Mouse (Mus musculus) heart, embryonic 11.5 days (tissue): ENCODE measurements around the gene Zfp318. TPM values are rescaled to one million over a fixed set of nuclear protein-coding genes. Genes with fewer than 3 reads are reported as not detected.

Experiments
- ATAC-seq: fragments of 200-750 bp; cut with Nextera tagmentation; replicated peaks from 2 replicates; pipeline ENCODE4 v1.8.0; 2017; ENCODE audit warnings: moderate library complexity; ENCODE audit not compliant: insufficient number of reproducible peaks, low FRiP score, low TSS enrichment
- H3K27ac ChIP-seq: fragments of 300-500 bp; sonication (generic); 2 replicates; pipeline ENCODE4 v1.5.1; 2014; ENCODE audit warnings: mild to moderate bottlenecking, low read depth, low read length
- H3K27me3 ChIP-seq: fragments of 300-500 bp; sonication (generic); 2 replicates; pipeline ENCODE4 v1.6.1; 2014; ENCODE audit warnings: mild to moderate bottlenecking, low read length, mixed read lengths; ENCODE audit not compliant: control insufficient read depth, insufficient read depth
- H3K36me3 ChIP-seq: fragments of 300-500 bp; sonication (generic); 2 replicates; pipeline ENCODE4 v1.6.1; 2014; ENCODE audit warnings: mild to moderate bottlenecking, low read length, moderate library complexity, mixed read lengths; ENCODE audit not compliant: control insufficient read depth, insufficient read depth
- H3K4me1 ChIP-seq: fragments of 300-500 bp; sonication (generic); 2 replicates; pipeline ENCODE4 v1.6.1; 2014; ENCODE audit warnings: low read length; ENCODE audit not compliant: control insufficient read depth, insufficient read depth
- H3K4me2 ChIP-seq: fragments of 300-500 bp; sonication (generic); 2 replicates; pipeline ENCODE4 v1.6.1; 2014; ENCODE audit warnings: mild to moderate bottlenecking, moderate library complexity
- H3K4me3 ChIP-seq: fragments of 300-500 bp; sonication (generic); 2 replicates; pipeline ENCODE4 v1.5.1; 2014; ENCODE audit warnings: low read depth, low read length
- H3K9ac ChIP-seq: fragments of 300-500 bp; sonication (generic); 2 replicates; pipeline ENCODE4 v1.6.1; 2014; ENCODE audit warnings: mild to moderate bottlenecking, low read depth, low read length, moderate library complexity
- H3K9me3 ChIP-seq: fragments of 300-500 bp; sonication (generic); replicated peaks from 2 replicates; pipeline ENCODE4 v1.6.1; 2016; ENCODE audit warnings: low read length; ENCODE audit not compliant: control insufficient read depth
- WGBS: fragments of 180-500 bp; shearing (Covaris S2); extraction: QIAGEN DNeasy Blood & Tissue Kit; methylation state at CpG from one replicate; pipeline ENCODE4 v1.1.7; 2014; ENCODE audit not compliant: insufficient replicate concordance; 5-methylcytosine and 5-hydroxymethylcytosine counted together
- polyA plus RNA-seq: library from polyadenylated mRNA; unstranded; fragments of >200 nt; fragmentation: Nextera tagmentation; extraction: Ambion mirVana; gene quantifications from 2 replicates; pipeline ENCODE4 v1.2.1, GENCODE M21; 2014

Gene Zfp318
- polyA plus RNA-seq, 1 experiment from 2014 or later, result 8.2 TPM

DNA sequence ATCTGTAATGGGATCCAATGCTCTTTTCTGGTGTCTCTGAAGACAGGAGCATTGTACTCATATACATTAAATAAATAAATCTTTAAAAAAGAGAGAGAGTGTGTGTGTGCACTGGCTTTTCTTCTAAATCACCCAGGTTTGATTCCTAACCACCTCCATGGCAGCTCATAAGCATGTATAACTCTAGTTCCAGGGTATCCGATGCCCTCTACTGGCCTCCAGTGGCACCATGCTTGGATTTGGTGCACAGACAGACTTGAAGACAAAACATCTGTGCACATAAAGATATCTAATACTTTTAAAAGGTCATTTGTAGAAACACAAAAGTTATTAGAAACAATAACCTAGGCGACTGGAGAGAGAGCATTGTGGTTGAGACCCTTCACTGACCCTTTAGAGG lies 9.5 kb downstream of the Zfp318 start:
- Histone ChIP-seq H3K9me3 (no peaks in the 10 kb centered on the region), H3K4me1 (no peaks in the 10 kb centered on the region), H3K9ac (no peak overlapping the region), H3K4me2 (no peak overlapping the region), H3K27me3 (no peaks in the 10 kb centered on the region), H3K27ac (no peak overlapping the region), H3K36me3 (peaks cover 6% of the 10 kb centered on the region; the same call in 1 of the 2 replicates), H3K4me3 (no peak overlapping the region)
- WGBS, result 45% methylated on average over 2 of the region's 2 CpGs
- ATAC-seq, result no peak

DNA sequence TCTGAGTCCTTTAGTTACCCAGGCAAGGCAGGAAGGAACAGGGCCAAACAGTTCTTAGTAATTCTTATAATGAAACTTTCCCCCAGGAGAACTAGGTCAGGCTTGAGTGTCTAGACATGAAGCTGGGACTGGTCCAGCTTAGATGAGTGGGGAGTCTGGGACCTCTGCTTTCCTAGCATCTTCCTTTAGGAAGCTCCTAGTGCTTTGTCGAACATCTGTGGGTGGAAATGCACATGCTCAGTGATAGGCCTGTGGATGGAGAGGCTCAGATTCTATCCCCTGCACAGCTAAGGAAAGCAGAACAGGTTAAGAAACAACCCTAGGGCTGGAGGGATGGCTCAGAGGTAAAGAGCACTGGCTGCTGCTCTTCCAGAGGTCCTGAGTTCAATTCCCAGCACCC lies 11.1 kb downstream of the Zfp318 start:
- Histone ChIP-seq H3K36me3 (peaks cover 7% of the 10 kb centered on the region), H3K9me3 (no peaks in the 10 kb centered on the region), H3K4me2 (no peak overlapping the region), H3K27me3 (no peaks in the 10 kb centered on the region), H3K9ac (no peak overlapping the region), H3K4me1 (no peaks in the 10 kb centered on the region), H3K27ac (no peak overlapping the region), H3K4me3 (no peak overlapping the region)
- 91% methylated on average over 1 of the region's 1 CpGs for WGBS
- ATAC-seq, result no peak

DNA sequence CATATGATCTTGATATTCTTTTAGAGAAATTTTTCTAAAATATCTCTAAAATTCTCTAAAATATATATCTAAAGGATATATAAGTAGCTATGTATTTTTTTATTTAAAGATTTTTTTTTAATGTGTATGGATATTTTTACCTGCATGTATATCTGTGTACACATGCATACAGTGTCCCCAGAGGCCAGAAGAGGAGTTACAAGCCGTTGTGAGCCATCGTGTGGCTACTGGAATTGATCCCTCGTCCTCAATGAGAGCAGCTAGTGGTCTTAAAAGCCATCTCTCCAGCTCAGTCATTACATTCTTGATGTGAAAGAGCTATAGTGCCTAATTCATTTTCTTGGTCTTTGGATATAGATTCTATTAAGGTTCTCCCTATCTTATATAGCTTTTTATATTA lies 24.9 kb downstream of the Zfp318 start:
- H3K9ac ChIP-seq, result no peak overlapping the region
- WGBS, result 29% methylated on average over 3 of the region's 3 CpGs
- H3K36me3 ChIP-seq, result peaks cover 26% of the 10 kb centered on the region
- no peaks in the 10 kb centered on the region for H3K4me1 ChIP-seq
- no peaks in the 10 kb centered on the region for H3K27me3 ChIP-seq
- H3K9me3 ChIP-seq, result no peaks in the 10 kb centered on the region
- no peak overlapping the region for H3K4me2 ChIP-seq
- H3K27ac ChIP-seq, result no peak overlapping the region
- H3K4me3 ChIP-seq, result no peak overlapping the region
- no peak for ATAC-seq

DNA sequence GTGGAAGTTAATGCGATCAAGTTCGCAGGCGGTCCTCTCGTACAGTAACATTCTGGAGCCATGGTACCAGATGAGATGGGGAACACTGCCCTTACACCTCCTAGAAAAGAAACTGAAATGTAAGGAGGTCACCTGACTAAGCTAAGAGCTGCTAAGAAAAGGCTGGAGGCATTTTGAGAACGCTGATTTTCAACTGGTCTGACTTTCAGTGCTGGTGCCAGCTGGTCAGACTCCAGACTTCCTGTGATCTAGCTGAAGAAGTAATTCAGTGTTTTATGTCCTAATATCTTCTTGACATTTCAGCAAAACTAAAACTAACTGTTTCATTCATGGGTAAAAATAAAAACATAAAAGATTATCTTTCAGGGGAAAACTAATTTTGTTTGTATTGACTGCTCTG lies 35.1 kb downstream of the Zfp318 start:
- ATAC-seq, result no peak
- WGBS, result 75% methylated on average over 5 of the region's 5 CpGs
- no peaks in the 10 kb centered on the region for H3K27me3 ChIP-seq
- H3K4me2 ChIP-seq, result no peak overlapping the region
- H3K4me3 ChIP-seq, result no peak overlapping the region
- no peaks in the 10 kb centered on the region for H3K36me3 ChIP-seq
- H3K9ac ChIP-seq, result no peak overlapping the region
- H3K9me3 ChIP-seq, result no peaks in the 10 kb centered on the region
- H3K27ac ChIP-seq, result no peak overlapping the region
- no peaks in the 10 kb centered on the region for H3K4me1 ChIP-seq

DNA sequence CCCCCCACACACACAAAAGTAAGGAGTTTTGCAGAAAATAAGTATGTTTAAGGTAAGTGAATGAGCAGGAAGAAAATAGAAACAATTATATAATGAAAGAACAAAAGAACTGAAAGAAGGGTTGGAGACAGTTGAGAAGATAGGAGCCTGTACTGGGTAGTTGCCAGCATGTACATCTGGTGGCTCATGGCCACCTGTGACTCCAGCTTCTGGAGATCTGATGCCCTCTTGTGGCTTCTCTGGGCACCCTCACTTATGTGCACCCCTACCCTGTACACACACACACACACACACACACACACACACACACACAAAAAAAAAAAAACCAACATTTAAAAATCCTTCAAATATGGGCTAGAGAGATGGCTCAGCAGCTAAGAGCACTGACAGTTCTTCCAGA lies 36.2 kb downstream of the Zfp318 start:
- H3K9me3 ChIP-seq, result no peaks in the 10 kb centered on the region
- no peak overlapping the region for H3K4me2 ChIP-seq
- H3K27me3 ChIP-seq, result no peaks in the 10 kb centered on the region
- no peak overlapping the region for H3K27ac ChIP-seq
- no peaks in the 10 kb centered on the region for H3K4me1 ChIP-seq
- no peak overlapping the region for H3K9ac ChIP-seq
- no peaks in the 10 kb centered on the region for H3K36me3 ChIP-seq
- no peak for ATAC-seq
- H3K4me3 ChIP-seq, result no peak overlapping the region

DNA sequence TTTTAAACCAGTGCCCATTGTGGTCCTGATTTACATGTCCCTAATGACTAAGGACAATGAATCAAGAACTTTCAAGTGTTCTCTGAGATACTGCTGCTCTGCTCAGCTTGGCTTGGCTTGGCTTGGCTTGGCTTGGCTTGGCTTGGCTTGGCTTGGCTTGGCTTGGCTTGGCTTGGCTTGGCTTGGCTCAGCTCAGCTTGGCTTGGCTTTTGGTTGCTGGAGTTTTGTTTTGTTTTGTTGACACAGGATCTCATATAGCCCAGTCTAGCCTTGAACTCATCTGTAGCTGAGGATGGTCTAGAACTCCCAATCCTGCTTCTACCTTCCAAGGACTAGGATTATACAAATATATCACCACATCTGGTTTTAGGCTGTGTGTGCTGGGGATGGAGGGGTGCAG lies 43.0 kb downstream of the Zfp318 start:
- no peak for ATAC-seq
- no peak overlapping the region for H3K27ac ChIP-seq
- H3K4me3 ChIP-seq, result no peak overlapping the region
- no peak overlapping the region for H3K4me2 ChIP-seq
- H3K27me3 ChIP-seq, result peaks cover 6% of the 10 kb centered on the region; the same call in 1 of the 2 replicates
- no peaks in the 10 kb centered on the region for H3K36me3 ChIP-seq
- H3K9ac ChIP-seq, result no peak overlapping the region
- no peaks in the 10 kb centered on the region for H3K9me3 ChIP-seq
- H3K4me1 ChIP-seq, result peaks cover 4% of the 10 kb centered on the region; the same call in 1 of the 2 replicates

DNA sequence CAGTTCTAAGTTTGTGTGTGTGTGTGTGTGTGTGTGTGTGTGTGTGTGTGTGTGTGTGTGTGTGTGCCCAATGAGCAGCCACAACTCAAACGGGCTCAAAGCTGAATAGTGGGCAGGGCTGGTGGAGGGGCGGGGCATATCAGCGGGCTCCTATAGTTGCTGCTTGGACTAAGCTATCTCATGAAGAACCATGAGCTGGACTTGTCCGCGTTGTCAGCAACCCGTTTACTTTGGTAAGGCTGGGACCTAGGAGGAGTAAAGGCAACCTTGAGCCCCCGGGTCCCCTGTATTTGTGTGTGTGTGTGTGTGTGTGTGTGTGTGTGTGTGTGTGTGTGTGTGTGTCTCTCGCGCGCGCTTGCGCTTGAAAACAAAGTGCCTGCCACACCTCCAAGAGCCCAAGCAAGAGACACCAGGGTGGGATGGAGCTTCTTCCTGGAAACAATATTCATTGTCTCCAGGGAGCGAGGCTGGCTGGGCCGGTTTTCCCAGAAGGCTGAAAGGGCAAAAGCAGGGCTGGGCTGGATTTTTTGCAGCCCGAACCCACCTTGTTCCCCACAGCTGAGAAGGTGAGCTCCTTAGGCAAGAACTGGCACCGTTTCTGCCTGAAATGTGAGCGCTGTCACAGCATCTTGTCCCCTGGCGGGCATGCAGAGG lies 45.4 kb downstream of the Zfp318 start, which contains the start of gene Crip3:
Gene Crip3, plus strand, starts transcription at position 166 of the 654 bp plus-strand sequence.
- Histone ChIP-seq H3K4me2 (peak within 1 kb of the TSS; percentile 55), H3K27me3 (peaks cover 10% of the 10 kb centered on the region; the same call in 1 of the 2 replicates), H3K27ac (no peak within 1 kb of the TSS), H3K36me3 (no peaks in the 10 kb centered on the region), H3K4me3 (no peak within 1 kb of the TSS), H3K9me3 (no peaks in the 10 kb centered on the region), H3K4me1 (peaks cover 10% of the 10 kb centered on the region), H3K9ac (no peak within 1 kb of the TSS)
- 8% methylated on average over 17 of the region's 18 CpGs for WGBS
- no peak for ATAC-seq

DNA sequence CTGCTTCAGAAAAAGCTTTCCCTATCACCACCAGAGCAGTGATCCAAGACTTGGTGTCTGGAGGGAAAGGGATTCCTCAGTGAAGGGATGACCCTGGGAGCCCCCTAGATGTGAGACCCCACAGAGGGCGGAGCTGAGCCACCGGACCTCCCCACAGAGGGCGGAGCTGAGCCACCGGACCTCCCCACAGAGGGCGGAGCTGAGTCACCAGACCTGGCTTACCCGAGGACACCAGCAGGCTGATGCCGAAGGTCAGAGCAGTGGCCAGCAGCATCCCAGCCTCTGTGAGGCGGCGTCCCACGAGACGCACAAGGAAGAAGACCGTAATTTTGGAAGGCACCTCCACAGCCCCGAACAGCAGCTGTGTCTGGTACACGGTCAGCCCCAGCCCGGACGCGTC lies 50.1 kb downstream of the Zfp318 start:
- peak overlapping the region; percentile 18 for H3K4me3 ChIP-seq
- no peak overlapping the region for H3K27ac ChIP-seq
- H3K9me3 ChIP-seq, result no peaks in the 10 kb centered on the region
- 0 out of 2 replicates have a peak, but pooled peaks have one; percentile 31 for ATAC-seq
- peaks cover 13% of the 10 kb centered on the region for H3K4me1 ChIP-seq
- peak overlapping the region; percentile 59 for H3K4me2 ChIP-seq
- peaks cover 32% of the 10 kb centered on the region for H3K27me3 ChIP-seq
- no peaks in the 10 kb centered on the region for H3K36me3 ChIP-seq
- 4% methylated on average over 17 of the region's 17 CpGs for WGBS
- peak overlapping the region; percentile 63 for H3K9ac ChIP-seq

DNA sequence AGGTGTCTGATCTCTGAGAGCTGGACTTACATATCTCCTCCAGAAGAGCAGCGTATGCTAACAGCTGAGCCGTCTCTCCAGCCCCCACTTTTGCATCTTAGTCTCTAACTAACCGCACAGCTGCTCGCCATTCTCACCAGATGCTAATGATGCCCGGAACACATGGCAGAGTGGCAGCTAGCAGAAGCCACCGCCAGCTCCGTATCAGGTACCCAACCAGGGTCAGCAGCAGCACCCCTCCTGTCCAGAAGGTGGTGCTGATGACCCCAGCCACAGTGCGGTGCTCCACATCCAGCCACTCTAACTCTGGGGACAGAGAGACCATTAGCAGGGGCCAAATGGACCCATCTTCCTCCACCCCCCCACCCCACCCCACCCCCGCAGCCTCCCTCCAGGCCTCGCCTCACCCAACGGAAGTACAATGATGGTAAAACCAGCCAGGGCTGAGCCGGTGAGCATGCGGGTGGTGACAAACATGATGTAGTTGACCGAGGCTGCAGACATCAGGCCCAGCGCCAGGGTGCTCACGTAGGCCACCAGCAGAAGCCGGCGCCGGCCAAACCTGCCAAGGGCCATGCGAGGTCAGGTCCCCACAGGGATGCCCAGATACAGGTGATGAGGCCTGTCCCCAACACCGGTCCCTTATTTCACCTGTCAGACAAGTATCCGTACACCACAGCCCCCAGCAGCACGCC lies 53.3 kb downstream of the Zfp318 start:
- no peak for ATAC-seq
- peaks cover 37% of the 10 kb centered on the region for H3K27me3 ChIP-seq
- H3K4me2 ChIP-seq, result no peak overlapping the region; the same call in 1 of the 2 replicates

More for the DNA sequence above, 53.3 kb downstream of the Zfp318 start:
- peaks cover 7% of the 10 kb centered on the region; the same call in 1 of the 2 replicates for H3K4me1 ChIP-seq
- no peak overlapping the region for H3K27ac ChIP-seq
- no peak overlapping the region for H3K9ac ChIP-seq
- H3K9me3 ChIP-seq, result no peaks in the 10 kb centered on the region
- H3K36me3 ChIP-seq, result no peaks in the 10 kb centered on the region
- no peak overlapping the region for H3K4me3 ChIP-seq
- WGBS, result 20% methylated on average over 23 of the region's 23 CpGs
